Mouse (Mus musculus) heart, adult 2 months (tissue): ENCODE results near the gene Stmn3.

Experiments
- CTCF ChIP-seq: fragments of 200-600 bp; IDR thresholded peaks from 2 replicates; pipeline ENCODE4 v1.8.1; 2022; ENCODE audit warnings: antibody characterized with exemption, mild to moderate bottlenecking, moderate library complexity
- EP300 ChIP-seq: fragments of 200-500 bp; IDR thresholded peaks from 2 replicates; pipeline ENCODE4 v1.6.1; 2011; ENCODE audit warnings: low read depth, low read length, control low read depth; ENCODE audit not compliant: insufficient read depth

GRCm38 (mm10) chr2:181286629-181287337 is 27.5 kb downstream of the Stmn3 start:
- TF ChIP-seq EP300 (no peak), CTCF (no peak)
